Mouse (Mus musculus) olfactory bulb, adult 2 months (tissue): ENCODE results near the gene Flt4. TPM values are rescaled to one million over a fixed set of nuclear protein-coding genes. Genes with fewer than 3 reads are reported as not detected.

Source experiments
- H3K27ac ChIP-seq: fragments of 200-500 bp; 2 replicates; pipeline ENCODE4 v1.5.1; 2012; ENCODE audit warnings: low read depth, low read length; ENCODE audit not compliant: insufficient read depth
- H3K4me1 ChIP-seq: fragments of 200-500 bp; 2 replicates; pipeline ENCODE4 v1.6.1; 2012; ENCODE audit warnings: low read length; ENCODE audit not compliant: control insufficient read depth, insufficient read depth
- H3K4me3 ChIP-seq: fragments of 200-500 bp; 2 replicates; pipeline ENCODE4 v1.5.1; 2012; ENCODE audit warnings: mild to moderate bottlenecking, low read depth, low read length, moderate library complexity; ENCODE audit not compliant: insufficient read depth
- CTCF ChIP-seq: fragments of 200-500 bp; IDR thresholded peaks from 2 replicates; pipeline ENCODE4 v1.5.1; 2012; ENCODE audit warnings: low read depth, mild to moderate bottlenecking, low read length, moderate library complexity; ENCODE audit not compliant: insufficient read depth
- POLR2A ChIP-seq: fragments of 200-500 bp; IDR thresholded peaks from 2 replicates; pipeline ENCODE4 v1.6.1; 2012; ENCODE audit warnings: mild to moderate bottlenecking, low read depth, low read length, moderate library complexity; ENCODE audit not compliant: insufficient read depth
- WGBS: fragments of 180-500 bp; shearing (Covaris S2); methylation state at CpG from one replicate; pipeline ENCODE4 v1.1.7; 2018; 5-methylcytosine and 5-hydroxymethylcytosine counted together
- polyA plus RNA-seq: library from polyadenylated mRNA; stranded (reverse); fragments of >200 nt; gene quantifications from 2 replicates; pipeline ENCODE4 v1.2.4, GENCODE M21; 2012; ENCODE audit warnings: low replicate concordance; ENCODE audit not compliant: missing spikeins, insufficient read depth, insufficient read length

The Flt4 gene
- polyA plus RNA-seq, 1 experiment = not detected

GRCm38 (mm10) chr11:49615856-49616725 is 7.0 kb downstream of the Flt4 start:
- TF ChIP-seq CTCF = no peak
- TF ChIP-seq POLR2A = no peak
- 90% methylated on average over 10 of the region's 10 CpGs for WGBS
- Histone ChIP-seq H3K4me1 (no peaks in the 10 kb centered on the region), H3K4me3 (no peak overlapping the region), H3K27ac (no peak overlapping the region)

GRCm38 (mm10) chr11:49618476-49618875 is 9.4 kb downstream of the Flt4 start:
- H3K27ac ChIP-seq = no peak overlapping the region
- 74% methylated on average over 8 of the region's 8 CpGs for WGBS
- H3K4me1 ChIP-seq = no peaks in the 10 kb centered on the region
- TF ChIP-seq CTCF (no peak), POLR2A (no peak)
- no peak overlapping the region for H3K4me3 ChIP-seq

- 59% methylated on average over 5 of the region's 5 CpGs for WGBS
- H3K4me1 ChIP-seq = no peaks in the 10 kb centered on the region
- H3K27ac ChIP-seq = no peak overlapping the region
- no peak overlapping the region for H3K4me3 ChIP-seq
- no peak for TF ChIP-seq CTCF
- TF ChIP-seq POLR2A = no peak
These were observed 12.9 kb downstream of the Flt4 start for GRCm38 (mm10) chr11:49621953-49622352.

- H3K27ac ChIP-seq = no peak overlapping the region
- WGBS = 91% methylated on average over 3 of the region's 3 CpGs
- no peaks in the 10 kb centered on the region for H3K4me1 ChIP-seq
- no peak overlapping the region for H3K4me3 ChIP-seq
- TF ChIP-seq CTCF = no peak
- TF ChIP-seq POLR2A = no peak
These were observed 15.1 kb downstream of the Flt4 start for GRCm38 (mm10) chr11:49624156-49624555.

- Histone ChIP-seq H3K4me1 (no peaks in the 10 kb centered on the region), H3K4me3 (no peak overlapping the region), H3K27ac (no peak overlapping the region)
- 74% methylated on average over 15 of the region's 15 CpGs for WGBS
- TF ChIP-seq CTCF (no peak), POLR2A (no peak)
These were observed 16.8 kb downstream of the Flt4 start for GRCm38 (mm10) chr11:49625863-49626262.

- TF ChIP-seq POLR2A = no peak
- TF ChIP-seq CTCF = no peak
These were observed 17.7 kb downstream of the Flt4 start for GRCm38 (mm10) chr11:49626748-49627147.

GRCm38 (mm10) chr11:49631154-49631553 is 22.1 kb downstream of the Flt4 start:
- H3K4me1 ChIP-seq = peaks cover 12% of the 10 kb centered on the region; the same call in 1 of the 2 replicates
- H3K27ac ChIP-seq = no peak overlapping the region
- TF ChIP-seq CTCF (no peak), POLR2A (no peak)
- no peak overlapping the region for H3K4me3 ChIP-seq
- WGBS = 39% methylated on average over 3 of the region's 3 CpGs

More at GRCm38 (mm10) chr11:49626748-49627147, 17.7 kb downstream of the Flt4 start:
- 72% methylated on average over 8 of the region's 8 CpGs for WGBS
- no peaks in the 10 kb centered on the region for H3K4me1 ChIP-seq
- no peak overlapping the region for H3K4me3 ChIP-seq
- H3K27ac ChIP-seq = no peak overlapping the region

- WGBS = 77% methylated on average over 2 of the region's 2 CpGs
These were observed 23.2 kb downstream of the Flt4 start for GRCm38 (mm10) chr11:49632256-49632655.

GRCm38 (mm10) chr11:49634101-49634500 is 25.0 kb downstream of the Flt4 start:
- no peak for TF ChIP-seq POLR2A
- TF ChIP-seq CTCF = no peak
- Histone ChIP-seq H3K4me1 (peaks cover 12% of the 10 kb centered on the region; the same call in 1 of the 2 replicates), H3K27ac (no peak overlapping the region), H3K4me3 (0 out of 2 replicates have a peak overlapping the region, but pooled peaks have one; percentile 4)
- WGBS = 8% methylated on average over 22 of the region's 22 CpGs

More at GRCm38 (mm10) chr11:49632256-49632655, 23.2 kb downstream of the Flt4 start:
- TF ChIP-seq CTCF (no peak), POLR2A (no peak)
- Histone ChIP-seq H3K4me3 (no peak overlapping the region), H3K27ac (no peak overlapping the region), H3K4me1 (peaks cover 12% of the 10 kb centered on the region; the same call in 1 of the 2 replicates)
